ENCODE assay signal across 9 mouse cellular contexts in the genomic region with DNA sequence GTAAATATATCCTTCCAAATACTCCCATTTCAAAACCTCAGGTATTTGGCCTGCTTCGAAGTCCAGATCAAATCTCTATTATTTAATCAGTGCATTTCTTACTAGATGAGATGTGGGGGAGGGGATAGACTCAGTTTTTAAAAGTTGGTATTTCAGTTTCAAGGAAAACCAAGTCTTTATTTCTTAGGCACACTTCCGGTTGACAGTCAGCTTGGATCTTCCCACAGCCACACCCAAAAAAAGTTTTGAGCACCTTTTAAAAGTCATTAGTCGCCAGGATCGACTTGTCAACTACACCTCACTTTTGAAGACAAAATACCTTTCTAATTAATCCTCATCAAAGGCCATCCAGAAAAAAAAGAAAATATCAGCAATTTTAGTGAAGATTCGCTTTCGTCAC. TPM values are rescaled to one million over a fixed set of nuclear protein-coding genes. Genes with fewer than 3 reads are reported as not detected.
DNase-seq lines count a peak whose midpoint lies in the region; ATAC-seq lines count a peak whose summit lies in the region.
"Had no signal": no experiment of that assay in that cellular context is flagged by ENCODE, and none has a peak within 500 bp of the region (broad histone marks: within the 10 kb centered on the region; RNA-seq: fewer than 3 reads in every experiment).

No protein-coding gene starts in this region.

- peak; percentile 42 for DNase-seq in cerebellum, adult 9-10 months
- no peak for DNase-seq in cerebellum, postnatal 14 days
- no peak for DNase-seq in limb, embryonic 11.5 days (ENCODE audit: low spot score)
- no peak for DNase-seq in urinary bladder, adult 2 months (ENCODE audit: low spot score)
- no peak for DNase-seq in layer of hippocampus, postnatal 10 days (ENCODE audit: low spot score in 2 of 2)
- DNase-seq: cerebellum, adult 8-10 months had no signal

- H3K27me3 ChIP-seq in megakaryocyte, embryonic 14.5 days (replicated peaks): no peaks in the 10 kb centered on the region
- no peaks in the 10 kb centered on the region for H3K27me3 ChIP-seq in limb, embryonic 11.5 days (ENCODE audit: control insufficient read depth, insufficient read depth, low read length)
- H3K27me3 ChIP-seq in stomach, embryonic 15.5 days (replicated peaks): no peaks in the 10 kb centered on the region

- peak overlapping the region; percentile 99; the same call in 1 of the 2 replicates for H3K27ac ChIP-seq in limb, embryonic 11.5 days (replicated peaks; ENCODE audit: low read depth, low read length)
- peak overlapping the region; percentile 100 for H3K27ac ChIP-seq in stomach, embryonic 15.5 days

- H3K9me3 ChIP-seq in megakaryocyte, embryonic 14.5 days: no peaks in the 10 kb centered on the region
- no peaks in the 10 kb centered on the region for H3K9me3 ChIP-seq in limb, embryonic 11.5 days (ENCODE audit: control insufficient read depth, low read length)
- H3K9me3 ChIP-seq in stomach, embryonic 15.5 days: no peaks in the 10 kb centered on the region

- ATAC-seq in megakaryocyte, adult 5-6 weeks (ENCODE audit: poor library complexity, severe bottlenecking): no peak
- ATAC-seq in limb, embryonic 11.5 days (ENCODE audit: insufficient number of reproducible peaks, low FRiP score, low TSS enrichment, low read depth): no peak
- ATAC-seq in stomach, embryonic 15.5 days (ENCODE audit: insufficient read depth, low FRiP score, low read depth): no peak

- peak overlapping the region; percentile 56 for H3K4me2 ChIP-seq in limb, embryonic 11.5 days (ENCODE audit: low read depth, severe bottlenecking)
- H3K4me2 ChIP-seq in stomach, embryonic 15.5 days: peak overlapping the region; percentile 59

- peaks cover 57% of the 10 kb centered on the region for H3K4me1 ChIP-seq in megakaryocyte, embryonic 14.5 days
- peaks cover 5% of the 10 kb centered on the region; the same call in 1 of the 2 replicates for H3K4me1 ChIP-seq in limb, embryonic 11.5 days (ENCODE audit: control insufficient read depth, insufficient read depth, low read length)
- peaks cover 22% of the 10 kb centered on the region for H3K4me1 ChIP-seq in stomach, embryonic 15.5 days

- WGBS in limb, embryonic 11.5 days: 12% methylated on average over 6 of the region's 6 CpGs
- 4% methylated on average over 6 of the region's 6 CpGs for WGBS in stomach, embryonic 15.5 days

- no peak overlapping the region; the same call in 1 of the 2 replicates for H3K9ac ChIP-seq in limb, embryonic 11.5 days (ENCODE audit: low read length)
- peak overlapping the region; percentile 98 for H3K9ac ChIP-seq in stomach, embryonic 15.5 days

- H3K36me3 ChIP-seq in megakaryocyte, embryonic 14.5 days (replicated peaks; ENCODE audit: low read length): peaks cover 28% of the 10 kb centered on the region
- H3K36me3 ChIP-seq in limb, embryonic 11.5 days (ENCODE audit: control insufficient read depth, insufficient read depth, low read length): peaks cover 3% of the 10 kb centered on the region
- 0 out of 2 replicates have a peak, but pooled peaks cover 4% of the 10 kb centered on the region for H3K36me3 ChIP-seq in stomach, embryonic 15.5 days

- H3K4me3 ChIP-seq in megakaryocyte, embryonic 14.5 days (replicated peaks): peak overlapping the region; percentile 99
- H3K4me3 ChIP-seq in limb, embryonic 11.5 days (ENCODE audit: low read depth, low read length): peak overlapping the region; percentile 77
- H3K4me3 ChIP-seq in stomach, embryonic 15.5 days (replicated peaks): peak overlapping the region; percentile 92

RNA-seq across cellular contexts. Expression of gene Myom1, which starts 1.4 kb away (rescaled TPM):
- 8.2 and 12.3 TPM in 2 replicates for polyA plus RNA-seq in megakaryocyte, embryonic 14.5 days (2012; ENCODE audit: insufficient read depth, low replicate concordance)
- total RNA-seq in megakaryocyte, adult 5-6 weeks (2015): 0.07 and 0.11 TPM in 2 replicates
- 0.44 and 0.69 TPM in 2 replicates for total RNA-seq in megakaryocyte, adult 5-6 weeks (2017)
- polyA plus RNA-seq in limb, embryonic 11.5 days (2014; fragmentation: Nextera tagmentation; extraction: Ambion mirVana): 4.5 and 4.7 TPM in 2 replicates
- polyA plus RNA-seq in stomach, embryonic 15.5 days (2015; fragmentation: Nextera tagmentation; extraction: Ambion mirVana): 12.7 and 12.8 TPM in 2 replicates
- 110 and 137 TPM in 2 replicates for polyA plus RNA-seq in urinary bladder, adult 2 months (2012; rRNA removed)
- total RNA-seq in layer of hippocampus, postnatal 10 days (2021): 1 to 10 TPM; 5.0 to 6.0 TPM

RNA-seq across cellular contexts. Expression of gene Myl12a, which starts 1.6 kb away (rescaled TPM):
- 12.3 and 26.2 TPM in 2 replicates for polyA plus RNA-seq in megakaryocyte, embryonic 14.5 days (2012; ENCODE audit: insufficient read depth, low replicate concordance)
- 445 and 515 TPM in 2 replicates for total RNA-seq in megakaryocyte, adult 5-6 weeks (2015)
- 230 and 278 TPM in 2 replicates for total RNA-seq in megakaryocyte, adult 5-6 weeks (2017)
- 576 and 577 TPM in 2 replicates for polyA plus RNA-seq in limb, embryonic 11.5 days (2014; fragmentation: Nextera tagmentation; extraction: Ambion mirVana)
- 495 and 517 TPM in 2 replicates for polyA plus RNA-seq in stomach, embryonic 15.5 days (2015; fragmentation: Nextera tagmentation; extraction: Ambion mirVana)
- polyA plus RNA-seq in urinary bladder, adult 2 months (2012; rRNA removed): 294 and 408 TPM in 2 replicates
- total RNA-seq in layer of hippocampus, postnatal 10 days (2021): 10 to 100 TPM; 53.4 to 54.1 TPM

Comparison
In these comparisons a context has a peak if more than half of its experiments do, and no peak if none do; other contexts are left out.
1. RNA of gene Myl12a, which starts 1.6 kb away (polyA plus RNA-seq): 576 to 577 TPM in limb, embryonic 11.5 days, 495 to 517 TPM in stomach, embryonic 15.5 days and 294 to 408 TPM in urinary bladder, adult 2 months; 12.3 to 26.2 TPM in megakaryocyte, embryonic 14.5 days; every median in the first group is over 10 times any median in the second.
2. Peak in every context shown above with its lines, with median percentiles within 50 percentile points of each other: H3K4me3 ChIP-seq.